Mouse (Mus musculus) large intestine, adult 2 months (tissue): ENCODE measurements around the gene Mctp1. TPM values are rescaled to one million over a fixed set of nuclear protein-coding genes. Genes with fewer than 3 reads are reported as not detected.
"Not testable (repeated sequence)": the region's sequence is repeated elsewhere in the genome, so short reads cannot be mapped to it uniquely, and the experiment has no call there.

Source experiments
- DNase-seq: peaks from one replicate; pipeline ENCODE4 v3.0.0-alpha.2; 2012; ENCODE audit warnings: low read depth, low spot score
- whole genome bisulfite sequencing: fragments of 180-500 bp; shearing (Covaris S2); methylation state at CpG from one replicate; pipeline ENCODE4 v1.1.7; 2018; 5-methylcytosine and 5-hydroxymethylcytosine counted together
- polyA plus RNA-seq: library from polyadenylated mRNA; depleted of rRNA; stranded (reverse); fragments of >200 nt; gene quantifications from 2 replicates; pipeline ENCODE4 v1.2.3, GENCODE M21; 2012

Mctp1 gene
- polyA plus RNA-seq, 1 experiment, result 0.22 TPM

GRCm38 (mm10) chr13:76447528-76447927 lies 63.2 kb downstream of the Mctp1 start:
- DNase-seq, result no peak
- 76% methylated on average over 1 of the region's 1 CpGs for WGBS

DNA sequence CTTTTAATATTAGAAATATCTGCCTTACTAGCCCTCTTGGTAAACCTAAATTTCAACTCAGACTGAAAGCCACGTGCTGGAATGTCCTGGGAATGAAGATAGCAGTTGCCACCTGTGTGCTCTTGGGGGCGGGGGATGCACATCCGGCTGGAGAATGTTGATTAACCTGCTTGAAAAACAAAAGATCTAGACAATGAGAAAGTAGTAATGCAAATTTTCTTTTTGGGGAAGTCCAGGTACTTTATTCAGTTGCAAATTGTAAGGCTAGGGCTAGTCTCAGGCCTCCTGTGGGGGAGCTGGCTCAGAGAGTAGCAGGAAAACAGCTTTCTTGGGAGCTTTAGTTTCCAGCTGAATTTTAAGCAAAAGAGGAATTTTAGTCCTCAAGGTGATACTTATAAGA lies 67.2 kb downstream of the Mctp1 start:
- DNase-seq, result not testable (repeated sequence)
- 67% methylated on average over 3 of the region's 3 CpGs for WGBS

DNA sequence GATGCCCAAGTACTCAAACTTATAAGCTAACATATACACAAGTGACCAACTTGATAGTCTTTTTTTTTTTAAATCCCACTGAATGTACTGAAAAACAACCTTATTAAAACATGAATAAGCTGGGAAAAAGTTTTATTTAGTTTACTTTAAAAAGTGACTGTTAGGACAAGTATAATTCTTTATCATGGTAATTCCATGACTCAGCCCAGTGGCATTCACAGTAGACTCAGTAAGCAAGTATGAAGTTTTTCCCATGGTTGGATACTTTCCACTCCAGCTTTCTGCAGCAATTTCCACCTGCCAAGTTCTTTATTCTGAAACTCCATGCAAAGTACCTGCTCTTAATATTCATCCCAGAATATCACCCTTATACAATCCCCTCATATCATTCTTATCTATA lies 97.3 kb downstream of the Mctp1 start:
- DNase-seq, result no peak

GRCm38 (mm10) chr13:76482998-76483397 lies 98.7 kb downstream of the Mctp1 start:
- WGBS, result 89% methylated on average over 2 of the region's 2 CpGs
- DNase-seq, result no peak

- 5% methylated on average over 2 of the region's 2 CpGs for WGBS
- DNase-seq, result peak; percentile 0
Observed at GRCm38 (mm10) chr13:76484086-76484709, 99.9 kb downstream of the Mctp1 start.

GRCm38 (mm10) chr13:76515896-76516295 lies 131.6 kb downstream of the Mctp1 start:
- 73% methylated on average over 2 of the region's 2 CpGs for WGBS

GRCm38 (mm10) chr13:76523170-76523569 lies 138.8 kb downstream of the Mctp1 start:
- no peak for DNase-seq
- 66% methylated on average over 1 of the region's 1 CpGs for WGBS

More at GRCm38 (mm10) chr13:76515896-76516295, 131.6 kb downstream of the Mctp1 start:
- no peak for DNase-seq

- DNase-seq, result no peak
Observed at GRCm38 (mm10) chr13:76527326-76527725, 143.0 kb downstream of the Mctp1 start.

DNA sequence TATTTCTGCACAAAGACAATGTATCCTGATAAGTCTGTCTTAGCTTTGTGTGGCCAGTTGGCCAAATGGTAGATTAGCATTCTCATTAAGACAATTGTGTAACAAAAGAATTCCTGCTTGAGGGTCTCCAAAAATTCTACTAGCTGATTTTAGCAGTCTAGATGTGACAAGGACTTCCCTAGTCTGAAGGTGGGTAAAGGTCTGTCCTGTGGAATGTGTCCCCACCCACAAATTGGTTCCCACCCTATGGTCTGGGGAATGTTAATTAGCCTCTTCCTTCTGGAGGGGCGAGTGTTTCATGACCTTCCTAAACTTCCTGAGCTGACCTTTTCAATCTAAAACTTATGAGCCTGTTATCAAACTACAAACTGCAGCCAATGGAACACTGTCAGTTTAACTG lies 143.4 kb downstream of the Mctp1 start:
- no peak for DNase-seq
- WGBS, result 33% methylated on average over 1 of the region's 1 CpGs

DNA sequence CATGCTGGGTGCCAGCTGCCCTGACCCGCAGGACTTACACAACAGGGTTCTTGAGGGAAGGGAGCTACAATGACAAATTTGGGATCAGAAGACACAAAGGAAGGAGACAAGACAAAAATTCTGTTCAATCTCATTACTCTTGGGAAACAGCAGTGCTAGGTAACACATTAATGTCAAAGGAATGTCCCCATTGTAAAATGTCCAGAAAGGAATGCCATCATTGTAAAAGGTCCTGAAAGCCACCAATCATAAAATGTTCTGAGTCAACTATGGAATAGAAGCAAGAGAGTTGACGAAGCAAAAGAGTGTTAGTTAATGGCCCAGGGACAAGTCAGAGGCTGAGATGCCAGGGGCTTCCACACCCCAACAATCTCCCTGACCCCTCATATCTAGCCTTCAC lies 145.6 kb downstream of the Mctp1 start:
- DNase-seq, result no peak
- 71% methylated on average over 2 of the region's 2 CpGs for WGBS

GRCm38 (mm10) chr13:76530867-76531504 lies 146.7 kb downstream of the Mctp1 start:
- 82% methylated on average over 3 of the region's 3 CpGs for WGBS
- no peak for DNase-seq

- DNase-seq, result no peak
- 70% methylated on average over 2 of the region's 2 CpGs for WGBS
Observed at GRCm38 (mm10) chr13:76547854-76548253, 163.5 kb downstream of the Mctp1 start.

DNA sequence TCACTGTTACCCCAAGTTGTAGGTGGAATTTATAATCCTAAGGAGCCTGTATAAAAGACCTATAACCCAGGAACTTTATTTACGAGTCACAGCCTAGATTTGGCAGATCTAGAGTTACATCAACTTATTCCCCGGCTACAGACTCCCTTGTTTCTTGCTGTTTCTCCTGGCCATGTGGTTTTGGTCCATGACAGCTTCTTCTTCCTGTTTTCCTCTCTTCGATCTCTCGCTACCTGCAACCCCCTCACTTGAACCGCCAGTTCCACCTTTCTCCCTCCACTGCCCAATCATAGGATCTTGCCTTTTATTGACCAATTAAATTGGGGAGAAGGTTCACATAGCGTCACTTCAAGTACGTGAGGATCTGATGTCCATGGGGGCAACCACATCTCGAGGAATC lies 176.6 kb downstream of the Mctp1 start:
- WGBS, result 74% methylated on average over 8 of the region's 8 CpGs
- no peak for DNase-seq

- DNase-seq, result no peak
- WGBS, result 65% methylated on average over 3 of the region's 3 CpGs
Observed at GRCm38 (mm10) chr13:76561594-76561993, 177.3 kb downstream of the Mctp1 start.

GRCm38 (mm10) chr13:76564061-76564460 lies 179.7 kb downstream of the Mctp1 start:
- DNase-seq, result no peak

GRCm38 (mm10) chr13:76566024-76566423 lies 181.7 kb downstream of the Mctp1 start:
- DNase-seq, result no peak
- 78% methylated on average over 3 of the region's 3 CpGs for WGBS

GRCm38 (mm10) chr13:76567448-76567847 lies 183.1 kb downstream of the Mctp1 start:
- DNase-seq, result no peak
- 90% methylated on average over 4 of the region's 4 CpGs for WGBS

DNA sequence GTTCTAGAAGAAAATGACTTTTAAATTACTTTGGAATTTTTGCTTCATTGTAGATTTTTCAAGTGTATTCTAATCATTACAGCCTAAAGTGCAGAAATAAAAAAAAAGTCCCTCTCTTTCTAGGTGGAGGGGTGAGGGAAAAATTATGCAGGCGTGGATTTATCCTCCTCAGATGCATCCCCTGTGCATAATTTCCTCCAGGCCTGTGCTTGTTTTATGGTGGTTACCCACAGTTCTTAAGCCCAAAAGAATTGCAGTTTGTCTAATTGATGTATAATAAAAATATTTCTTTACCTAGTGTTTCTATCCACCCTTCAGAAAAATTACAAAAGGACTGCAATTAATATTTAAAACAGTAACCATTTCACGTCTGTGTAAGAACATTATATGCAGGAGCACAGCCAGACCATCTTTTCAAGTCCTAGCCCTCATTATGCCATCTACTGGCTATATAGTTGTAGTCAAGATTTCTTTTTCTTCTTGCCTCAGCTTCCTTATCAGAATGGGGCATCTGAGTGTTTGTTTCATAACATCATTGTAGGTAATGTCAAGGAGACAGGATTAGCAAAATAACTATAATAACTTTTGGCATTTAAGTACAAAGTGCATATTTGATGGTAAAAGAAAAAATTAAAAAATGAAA lies 184.4 kb downstream of the Mctp1 start:
- WGBS, result 50% methylated on average over 2 of the region's 2 CpGs
- no peak for DNase-seq

DNA sequence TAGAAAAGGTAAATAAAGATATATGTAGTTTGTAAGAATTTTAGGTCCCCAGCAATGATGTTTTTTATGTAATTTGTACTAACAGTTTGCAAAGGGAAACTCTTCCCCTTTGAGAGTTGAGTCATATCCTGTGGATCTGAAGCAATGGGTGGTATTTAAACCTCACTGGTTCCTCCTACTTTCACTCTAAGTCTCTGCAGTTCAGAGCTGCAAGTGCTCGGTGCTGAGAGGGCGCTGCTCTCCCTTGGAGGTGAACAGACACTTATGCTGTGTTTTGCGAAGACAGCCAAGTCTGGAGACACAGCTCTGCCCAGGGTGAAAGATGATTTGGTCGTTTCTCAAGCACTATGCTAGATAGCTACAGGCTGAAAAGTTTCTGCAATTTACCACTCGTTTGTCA lies 195.1 kb downstream of the Mctp1 start:
- DNase-seq, result no peak
- WGBS, result 31% methylated on average over 5 of the region's 5 CpGs

GRCm38 (mm10) chr13:76585447-76585846 lies 201.1 kb downstream of the Mctp1 start:
- WGBS, result 58% methylated on average over 3 of the region's 3 CpGs
- DNase-seq, result no peak

DNA sequence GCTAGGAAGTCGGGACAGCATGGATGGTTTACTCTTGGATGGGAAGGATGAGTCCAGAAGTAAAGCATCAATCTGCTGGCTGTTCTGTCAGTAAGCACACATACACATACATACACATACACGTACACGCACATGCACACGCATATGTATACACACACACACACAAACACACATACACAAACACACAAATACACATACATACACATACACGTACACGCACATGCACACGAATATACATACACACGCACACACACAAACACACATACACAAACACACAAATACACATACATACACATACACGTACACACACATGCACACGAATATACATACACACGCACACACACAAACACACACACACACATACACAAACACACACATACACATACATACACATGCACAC lies 206.4 kb downstream of the Mctp1 start:
- WGBS, result 84% methylated on average over 11 of the region's 11 CpGs
- DNase-seq, result not testable (repeated sequence)
